Mouse (Mus musculus) splenic B cell, adult 2 months (primary cell): ENCODE measurements at regions not wholly inside any gene's neighbourhood (a gene's known extent, or its start where the extent isn't known, plus 50 kb on each side); places are given as distances from the start of the nearest gene placed in this dataset.

Experiments used
- DNase-seq: peaks from one replicate; pipeline ENCODE4 v3.0.0-alpha.2; 2011; ENCODE audit warnings: low read depth, low spot score
- H3K27me3 ChIP-seq: 2 replicates; pipeline ENCODE4 v1.6.1; 2012; ENCODE audit warnings: mild to moderate bottlenecking, low read length, moderate library complexity, mixed read lengths; ENCODE audit not compliant: control insufficient read depth, poor library complexity, insufficient read depth, severe bottlenecking
- H3K36me3 ChIP-seq: 2 replicates; pipeline ENCODE4 v1.6.1; 2012; ENCODE audit warnings: mild to moderate bottlenecking, low read length, moderate library complexity, mixed read lengths; ENCODE audit not compliant: control insufficient read depth, poor library complexity, insufficient read depth, severe bottlenecking

- Histone ChIP-seq H3K27me3 (no peaks in the 10 kb centered on the region), H3K36me3 (no peaks in the 10 kb centered on the region)
- DNase-seq: no peak
Measured at GRCm38 (mm10) chr10:14210045-14210444, 244.2 kb downstream of the Hivep2 start.

GRCm38 (mm10) chr10:14208206-14208605, 242.3 kb downstream of the Hivep2 start:
- no peaks in the 10 kb centered on the region for H3K36me3 ChIP-seq
- peak; percentile 6 for DNase-seq
- H3K27me3 ChIP-seq: no peaks in the 10 kb centered on the region

GRCm38 (mm10) chr10:14207616-14208015, 241.7 kb downstream of the Hivep2 start:
- peak; percentile 80 for DNase-seq
- Histone ChIP-seq H3K36me3 (no peaks in the 10 kb centered on the region), H3K27me3 (no peaks in the 10 kb centered on the region)

GRCm38 (mm10) chr10:14207051-14207570, 241.2 kb downstream of the Hivep2 start:
- no peaks in the 10 kb centered on the region for H3K27me3 ChIP-seq

More at GRCm38 (mm10) chr10:14207051-14207570, 241.2 kb downstream of the Hivep2 start:
- DNase-seq: no peak
- no peaks in the 10 kb centered on the region for H3K36me3 ChIP-seq
